Mouse (Mus musculus): ENCODE measurements at regions not wholly inside any gene's neighbourhood (a gene's known extent, or its start where the extent isn't known, plus 50 kb on each side); places are given as distances from the start of the nearest gene placed in this dataset.
A peak's percentile ranks its signal among the peaks of the same experiment; 100 is the strongest.

GRCm38 (mm10) chr13:54847764-54848183, 58.6 kb downstream of the Tspan17 start:
- DNase-seq, result no peak

DNA sequence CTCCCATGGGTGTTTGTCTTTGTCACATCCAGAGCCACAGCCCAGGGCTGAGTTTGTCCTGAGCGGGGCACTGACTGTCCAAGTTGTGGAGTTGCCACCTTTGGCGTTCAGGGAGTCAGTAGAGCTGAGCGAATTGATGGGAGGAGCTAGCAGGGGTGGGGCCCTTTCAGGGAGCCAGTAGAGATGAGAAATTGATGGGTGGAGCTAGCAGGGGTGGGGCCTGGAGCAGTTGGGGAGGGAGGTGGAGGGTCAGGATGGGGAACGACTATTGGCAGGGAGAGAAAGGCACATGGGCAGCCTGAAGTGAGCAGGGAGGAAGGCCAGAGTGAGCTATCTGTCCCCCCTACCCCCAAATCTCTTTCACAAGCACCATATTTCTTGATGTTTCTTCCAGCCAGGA, 62.0 kb downstream of the Tspan17 start:
- DNase-seq, result no peak

GRCm38 (mm10) chr13:54855333-54856238, 66.4 kb downstream of the Tspan17 start:
- no peak for DNase-seq

GRCm38 (mm10) chr13:54862931-54863330, 73.8 kb downstream of the Tspan17 start:
- no peak for DNase-seq

DNA sequence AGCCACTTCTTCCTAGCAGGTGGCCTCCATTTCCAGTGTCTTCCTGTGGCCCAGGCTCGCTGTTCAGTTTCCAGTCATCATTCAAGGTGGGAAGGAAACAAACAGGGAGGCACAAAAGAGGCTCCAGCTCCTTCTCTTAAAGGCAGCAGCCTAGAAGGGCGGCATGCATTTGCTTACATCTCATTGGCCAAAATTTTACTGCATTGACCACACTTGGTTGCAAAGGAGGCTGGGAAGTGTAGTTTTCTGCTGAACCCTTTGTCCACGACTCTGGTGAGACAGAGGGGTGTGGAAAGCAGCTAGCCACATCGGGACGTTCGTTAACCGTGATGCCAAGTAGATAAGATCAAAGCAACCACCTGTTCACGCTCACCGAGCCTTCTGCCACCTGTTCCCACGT, 74.9 kb downstream of the Tspan17 start:
- no peak for DNase-seq

DNA sequence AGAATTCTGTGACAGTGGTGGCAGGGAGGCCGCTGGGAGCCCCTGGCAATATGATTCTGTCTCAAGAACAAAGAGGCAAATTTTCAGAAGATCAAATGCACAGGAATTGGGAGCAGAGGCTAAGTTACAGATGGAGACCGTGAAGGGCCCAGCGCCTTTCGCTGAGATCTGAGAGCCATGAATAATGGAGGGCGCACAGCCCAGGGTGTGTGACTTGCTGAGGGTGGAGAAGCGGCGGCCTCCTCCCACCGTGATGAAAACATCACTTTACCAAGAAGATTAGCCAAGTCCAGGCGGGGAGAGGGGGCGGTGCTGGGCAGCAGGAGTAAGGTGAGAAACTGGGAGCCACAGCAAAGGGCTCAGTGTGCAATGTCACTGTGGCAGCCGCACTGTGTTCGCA, 77.2 kb upstream of the Unc5a start:
- no peak for DNase-seq

- DNase-seq, result no peak
Measured at GRCm38 (mm10) chr13:54873882-54874281, 75.3 kb upstream of the Unc5a start.

GRCm38 (mm10) chr13:54874291-54875200, 74.7 kb upstream of the Unc5a start:
- no peak for DNase-seq

- peak in 1 of 2 experiments; percentile 10 for DNase-seq
Measured at GRCm38 (mm10) chr13:54876556-54876955, 72.7 kb upstream of the Unc5a start.

DNA sequence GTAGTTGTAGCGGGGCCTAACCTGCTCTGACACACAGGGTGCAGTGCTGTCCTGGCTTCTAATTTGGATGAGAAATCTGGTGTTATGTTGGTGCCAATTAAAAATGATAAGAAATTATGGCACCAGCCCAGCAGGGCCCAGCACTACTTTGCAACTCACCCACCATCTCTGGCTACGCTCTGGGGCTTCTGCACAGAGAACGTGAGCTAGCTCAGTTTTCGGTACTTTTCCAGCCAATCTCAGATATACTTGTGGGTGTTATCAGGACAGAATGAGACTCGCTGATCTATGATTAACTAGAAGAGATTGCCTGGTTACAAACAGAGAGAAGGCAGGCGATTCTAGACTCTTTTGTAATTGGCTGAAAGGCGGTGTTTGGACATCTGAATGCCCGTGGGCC, 71.6 kb upstream of the Unc5a start:
- no peak for DNase-seq

DNA sequence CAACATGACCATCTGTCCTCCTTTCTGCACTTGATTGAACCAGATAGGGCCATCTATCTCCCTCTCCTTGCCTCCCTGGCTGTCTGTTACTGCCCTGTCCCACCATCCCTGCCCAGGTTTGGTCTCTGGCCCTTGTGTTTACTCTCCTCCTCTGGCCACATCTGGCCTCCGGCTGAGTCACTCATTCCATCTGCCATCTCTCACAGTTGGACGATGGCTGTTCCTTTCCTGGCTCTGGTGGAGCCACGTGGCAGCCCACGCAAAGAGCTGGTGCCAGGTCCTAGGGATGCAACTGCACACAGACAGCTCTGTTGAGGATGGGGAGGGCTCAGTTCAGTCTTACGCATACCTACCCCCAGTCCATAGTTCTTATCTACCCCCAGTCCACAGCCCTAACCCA, 69.9 kb upstream of the Unc5a start:
- DNase-seq, result peak; percentile 15 to 18

GRCm38 (mm10) chr13:54880204-54880603, 69.0 kb upstream of the Unc5a start:
- DNase-seq, result no peak

- DNase-seq, result no peak
Measured at GRCm38 (mm10) chr13:54882781-54883180, 66.4 kb upstream of the Unc5a start.

DNA sequence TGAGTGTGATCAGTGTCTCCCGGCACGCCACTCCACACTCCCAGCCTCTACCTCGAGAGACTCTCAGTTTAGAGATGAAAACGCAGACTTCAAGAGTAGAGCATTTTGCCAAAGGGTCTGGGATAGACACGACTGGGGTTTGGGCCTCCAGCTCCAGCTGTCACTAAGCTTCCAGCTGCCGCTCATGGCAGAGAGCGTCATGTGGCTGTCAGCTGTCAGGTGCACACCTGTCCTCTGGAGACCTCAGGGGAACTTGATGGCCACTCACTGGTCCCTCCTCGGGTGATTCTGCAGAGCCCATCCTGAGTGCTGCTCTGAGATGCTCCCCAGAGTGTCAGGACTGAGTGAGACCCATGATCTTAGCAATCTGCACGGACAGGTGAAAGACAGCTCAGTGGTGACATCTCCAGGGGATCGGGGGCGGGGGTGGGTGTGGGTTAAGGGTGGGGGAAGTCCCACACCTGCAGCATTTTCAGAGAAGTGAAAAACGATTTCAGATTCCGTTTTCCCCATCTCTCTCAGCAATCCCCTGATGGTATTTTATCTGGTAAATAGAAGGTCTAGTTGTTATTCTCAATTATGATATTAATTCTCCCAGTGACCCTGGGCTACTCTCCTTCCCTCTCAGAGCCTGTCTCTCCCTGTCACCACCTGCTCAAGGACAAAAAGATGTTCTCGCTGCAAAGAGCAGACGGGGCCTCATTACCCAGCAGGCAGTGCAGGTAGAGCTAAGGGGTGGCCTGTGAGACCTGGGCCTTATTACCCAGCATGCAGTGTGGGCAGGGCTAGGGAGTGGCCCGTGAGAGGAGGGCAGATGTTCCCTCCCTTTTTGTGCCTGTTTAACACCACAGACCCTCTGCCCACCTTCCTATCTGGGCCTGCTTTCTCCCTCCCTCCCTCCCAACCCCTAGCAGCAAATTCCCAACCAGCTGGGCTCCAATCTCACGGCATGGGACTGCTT, 65.2 kb upstream of the Unc5a start:
- no peak for DNase-seq

DNA sequence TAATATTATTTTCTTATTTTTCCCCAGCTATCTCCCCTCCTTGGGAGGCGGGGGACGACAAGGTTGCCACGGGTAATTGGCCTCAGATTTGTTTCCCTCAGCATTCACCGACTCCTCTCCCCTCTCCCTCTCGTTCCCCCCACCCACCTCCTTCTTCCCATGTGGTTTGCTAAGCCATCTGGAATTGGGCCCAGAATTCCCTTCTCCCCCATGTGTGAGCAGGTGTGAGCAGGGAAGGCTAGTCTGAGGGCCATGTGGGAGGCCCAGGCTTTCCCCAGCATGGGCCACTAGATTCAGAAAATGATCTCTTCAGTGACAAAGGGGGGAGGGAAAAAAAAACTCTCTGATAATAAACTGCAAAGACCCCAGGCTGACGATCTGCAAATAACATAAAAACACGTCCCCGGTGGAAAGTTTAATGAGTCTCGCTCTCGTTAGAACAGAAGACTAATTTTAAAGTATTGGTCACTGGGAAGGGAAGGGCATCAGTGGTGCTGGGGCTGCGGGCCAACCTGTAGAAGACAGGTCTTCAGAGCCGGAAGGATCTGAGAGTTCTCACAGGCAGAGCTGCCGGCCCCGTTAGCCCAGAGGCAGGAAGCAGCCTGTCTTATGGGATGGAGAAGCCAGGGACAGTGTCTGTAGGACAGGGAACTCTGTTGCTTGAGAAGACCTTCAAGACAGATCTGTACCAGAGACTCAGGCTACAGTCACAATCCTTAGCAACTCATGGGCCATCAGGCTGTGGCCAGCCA, 64.3 kb upstream of the Unc5a start:
- no peak for DNase-seq

DNA sequence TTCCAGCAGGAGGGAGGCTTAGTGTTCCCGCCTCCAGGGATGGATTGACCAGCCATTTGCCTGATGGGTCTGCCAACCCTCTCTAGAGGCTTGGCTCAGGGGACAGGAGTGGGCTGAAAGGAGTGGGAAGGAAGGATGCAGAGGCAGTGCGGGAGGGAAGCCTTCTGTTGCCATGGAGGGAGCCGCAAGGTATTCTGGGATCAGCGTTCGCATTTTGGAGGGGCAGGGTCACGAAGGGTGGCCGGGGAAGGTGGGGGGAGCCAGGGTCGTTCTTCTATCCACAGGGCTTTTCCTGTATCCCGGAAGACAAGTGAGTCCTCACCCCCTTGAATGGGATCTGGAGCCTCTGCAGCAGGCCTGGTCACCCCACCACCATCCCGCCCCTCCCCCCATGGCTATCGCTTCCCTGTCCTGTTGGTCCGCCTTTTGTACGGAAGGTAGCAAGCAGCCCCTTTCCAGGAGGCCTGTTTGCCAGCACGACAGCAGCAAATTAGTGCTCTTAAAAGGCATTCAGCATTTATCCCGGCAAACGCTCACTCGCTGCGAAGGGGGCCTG, 61.8 kb upstream of the Unc5a start:
- no peak for DNase-seq

GRCm38 (mm10) chr13:54888021-54888420, 61.2 kb upstream of the Unc5a start:
- no peak for DNase-seq

DNA sequence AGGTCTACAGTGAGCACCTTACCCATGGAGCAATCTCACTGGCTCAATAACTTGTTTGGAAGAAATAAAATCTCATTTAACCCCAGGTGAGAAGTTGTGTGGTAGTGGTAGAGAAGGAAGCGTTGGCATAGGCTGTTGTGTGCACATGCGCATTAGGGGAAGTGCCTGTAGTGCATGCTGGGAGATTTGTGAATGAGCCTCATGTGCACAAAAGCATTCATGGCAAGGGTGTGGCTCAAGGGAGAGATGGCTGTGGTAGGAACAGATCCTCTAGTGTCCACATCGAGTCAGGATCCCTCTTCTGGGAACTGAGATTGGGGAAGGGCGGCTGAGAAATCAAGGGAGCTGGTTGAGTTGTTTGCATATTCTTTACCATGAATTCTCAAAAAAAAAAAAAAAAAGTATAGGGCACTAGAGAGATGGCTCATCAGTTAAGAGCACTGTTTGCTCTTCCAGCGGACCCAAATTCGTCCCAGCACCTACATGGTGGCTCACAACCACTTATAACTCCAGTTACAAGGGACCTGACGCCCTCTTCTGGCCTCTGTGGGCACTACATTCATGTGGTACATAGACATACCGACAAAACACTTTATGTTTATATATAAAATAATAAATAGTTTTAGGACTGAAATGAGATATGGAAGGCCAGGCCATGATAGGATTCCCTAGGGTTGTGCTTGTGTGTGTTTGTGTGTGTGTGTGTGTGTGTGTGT, 59.4 kb upstream of the Unc5a start:
- no peak for DNase-seq

DNA sequence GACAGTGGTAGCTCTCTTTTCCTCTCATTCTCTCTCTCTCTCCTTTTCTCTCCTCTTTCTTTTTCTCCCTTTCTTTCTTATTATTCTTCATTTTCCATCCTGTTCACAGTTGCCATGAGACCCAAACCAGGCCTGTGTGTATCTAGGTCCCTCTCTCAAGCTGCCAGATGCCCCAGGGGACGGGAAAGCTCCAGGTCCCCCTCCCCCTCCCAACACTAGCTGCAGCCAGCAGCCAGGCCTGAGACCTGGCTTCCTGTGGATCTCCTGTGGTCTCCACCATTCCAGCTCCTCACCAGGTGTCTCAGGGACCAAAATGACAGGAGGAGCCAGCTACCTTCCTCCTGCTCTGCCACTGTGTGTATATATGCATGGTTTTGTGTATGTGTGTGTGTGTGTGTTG, 56.6 kb upstream of the Unc5a start:
- DNase-seq, result no peak

DNA sequence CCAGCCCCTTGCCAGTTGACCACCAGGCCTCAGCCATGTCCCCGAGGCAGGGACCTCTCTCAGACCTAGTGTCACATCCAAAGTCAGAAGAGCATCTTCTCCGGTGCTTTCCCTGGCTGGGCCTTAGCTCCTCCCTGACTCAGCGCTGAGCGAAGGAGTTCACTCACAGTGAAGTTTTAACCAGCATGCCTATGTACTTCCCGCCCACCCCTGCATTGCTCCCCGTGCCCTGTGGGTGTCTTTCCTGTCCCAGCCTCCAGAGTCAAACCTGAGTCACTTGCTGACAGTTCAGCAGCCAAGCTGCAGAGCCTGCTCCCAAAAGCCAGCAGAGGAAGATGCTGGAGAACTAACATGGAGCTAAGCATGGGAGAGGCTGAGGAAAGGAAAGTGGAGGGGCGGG, 55.6 kb upstream of the Unc5a start:
- no peak for DNase-seq
